Mouse (Mus musculus): ENCODE data around the gene Coasy. TPM values are rescaled to one million over a fixed set of nuclear protein-coding genes. Genes with fewer than 3 reads are reported as not detected.
A peak's percentile ranks its signal among the peaks of the same experiment; 100 is the strongest.
"Not testable (repeated sequence)": the region's sequence is repeated elsewhere in the genome, so short reads cannot be mapped to it uniquely, and the experiment has no call there.

Coasy gene
- polyA plus RNA-seq, 1 experiment from 2014 or later = 18.6 TPM

DNA sequence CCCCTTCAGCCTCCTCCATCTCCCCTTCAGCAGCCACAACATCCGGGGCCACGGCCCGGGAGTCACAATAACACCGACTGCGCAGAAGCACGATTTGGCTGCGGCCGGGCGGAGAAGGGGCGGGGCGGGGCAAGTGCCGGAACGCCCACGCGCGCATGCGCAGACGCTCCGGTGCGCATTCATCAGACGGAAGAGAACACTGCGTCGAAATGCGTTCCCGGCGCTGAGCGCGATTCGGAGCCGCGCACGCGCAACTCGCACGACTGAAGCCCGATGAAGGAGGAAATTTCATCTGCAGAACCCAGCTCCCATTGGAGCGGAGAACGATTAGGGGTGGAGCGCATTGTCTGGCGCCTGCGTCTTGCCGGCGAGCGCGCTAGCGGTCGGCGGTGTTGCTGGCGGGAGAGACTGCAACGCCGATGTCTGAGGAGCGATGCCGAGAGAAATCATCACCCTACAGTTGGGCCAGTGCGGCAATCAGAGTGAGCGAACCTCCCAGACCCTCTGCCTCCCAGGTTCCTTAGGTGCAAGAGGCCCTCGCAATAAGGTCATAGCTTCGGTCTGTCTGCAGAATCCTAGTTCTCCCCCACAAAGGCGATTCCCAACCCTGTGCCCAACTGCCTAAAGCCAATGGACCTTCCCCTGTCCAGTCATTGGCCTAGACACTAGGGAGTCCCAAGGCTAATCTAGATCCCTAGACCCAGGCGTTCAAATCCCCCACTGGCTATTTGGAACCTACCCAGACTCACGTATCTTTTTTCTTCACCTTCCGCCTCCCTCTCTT lies 37.6 kb downstream of the Coasy start, which contains the start of the genes Retreg3 and Tubg1:
Gene Retreg3, minus strand, starts transcription at position 133 of the 784 bp plus-strand sequence.
Gene Tubg1, plus strand, starts transcription at position 178 of the 784 bp plus-strand sequence.
- H3K79me2 ChIP-seq (ENCODE audit: inconsistent target) = peaks cover 53% of the 10 kb centered on the region
- WGBS (ENCODE audit: missing documents) = 1% methylated on average over 49 of the region's 61 CpGs
- H3K36me3 ChIP-seq (ENCODE audit: inconsistent target) = peaks cover 11% of the 10 kb centered on the region; the same call in 1 of the 2 replicates
- H3K4me3 ChIP-seq (ENCODE audit: inconsistent target) = peak within 1 kb of the TSS; percentile 96
- peak within 1 kb of the TSS; percentile 64 for H3K27ac ChIP-seq

DNA sequence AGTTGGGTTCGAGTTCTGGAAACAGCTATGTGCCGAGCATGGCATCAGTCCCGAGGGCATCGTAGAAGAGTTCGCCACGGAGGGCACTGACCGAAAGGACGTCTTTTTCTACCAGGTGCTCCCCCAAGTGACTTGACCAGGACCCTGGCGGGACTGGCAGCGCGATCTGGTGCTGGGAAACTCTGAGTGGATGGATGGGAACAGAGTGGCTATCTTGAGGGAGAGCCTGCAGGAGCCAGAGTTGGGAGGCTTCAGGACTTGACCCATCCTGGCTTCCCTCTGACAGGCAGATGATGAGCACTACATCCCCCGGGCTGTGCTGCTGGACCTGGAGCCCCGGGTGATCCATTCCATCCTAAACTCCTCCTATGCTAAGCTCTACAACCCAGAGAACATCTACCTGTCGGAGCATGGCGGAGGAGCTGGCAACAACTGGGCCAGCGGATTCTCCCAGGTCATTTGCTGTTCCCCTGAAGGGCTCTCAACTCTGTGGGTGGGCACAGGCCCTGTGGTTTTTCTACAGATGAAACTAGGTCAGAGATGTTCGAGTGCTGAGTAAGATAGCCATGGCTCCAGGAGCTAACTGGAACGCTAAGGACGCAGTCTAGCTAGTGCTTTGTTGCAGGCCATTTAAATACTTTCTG lies 38.3 kb downstream of the Coasy start:
- peak overlapping the region; percentile 62 for H3K27ac ChIP-seq
- H3K36me3 ChIP-seq (ENCODE audit: inconsistent target) = peaks cover 16% of the 10 kb centered on the region; the same call in 1 of the 2 replicates
- peak overlapping the region; percentile 80 for H3K4me3 ChIP-seq (ENCODE audit: inconsistent target)
- peaks cover 47% of the 10 kb centered on the region for H3K79me2 ChIP-seq (ENCODE audit: inconsistent target)
- 32% methylated on average over 19 of the region's 19 CpGs for WGBS (ENCODE audit: missing documents)

DNA sequence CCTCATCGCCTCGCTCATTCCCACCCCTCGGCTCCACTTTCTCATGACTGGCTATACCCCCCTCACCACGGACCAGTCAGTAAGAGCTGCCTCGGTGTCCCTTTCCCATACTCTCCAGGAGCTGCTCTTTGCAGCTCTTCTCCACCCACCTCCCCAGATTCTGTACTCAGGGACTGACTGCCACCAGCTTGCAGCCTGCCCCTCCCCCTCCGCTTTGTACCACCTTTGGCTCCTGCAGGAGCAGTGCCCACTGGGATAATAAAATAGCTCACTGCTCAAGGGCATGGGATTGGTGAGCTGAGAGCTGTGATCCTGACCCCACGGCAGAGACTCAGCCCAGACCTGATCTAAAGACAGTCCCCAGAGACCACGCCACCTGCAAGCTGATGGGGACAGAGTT lies 42.1 kb downstream of the Coasy start:
- Histone ChIP-seq H3K36me3 (ENCODE audit: inconsistent target) (peaks cover 26% of the 10 kb centered on the region; the same call in 1 of the 2 replicates), H3K79me2 (ENCODE audit: inconsistent target) (peaks cover 11% of the 10 kb centered on the region)
- not testable (repeated sequence) for H3K27ac ChIP-seq; H3K4me3 ChIP-seq (ENCODE audit: inconsistent target)
- 92% methylated on average over 5 of the region's 8 CpGs for WGBS (ENCODE audit: missing documents)

DNA sequence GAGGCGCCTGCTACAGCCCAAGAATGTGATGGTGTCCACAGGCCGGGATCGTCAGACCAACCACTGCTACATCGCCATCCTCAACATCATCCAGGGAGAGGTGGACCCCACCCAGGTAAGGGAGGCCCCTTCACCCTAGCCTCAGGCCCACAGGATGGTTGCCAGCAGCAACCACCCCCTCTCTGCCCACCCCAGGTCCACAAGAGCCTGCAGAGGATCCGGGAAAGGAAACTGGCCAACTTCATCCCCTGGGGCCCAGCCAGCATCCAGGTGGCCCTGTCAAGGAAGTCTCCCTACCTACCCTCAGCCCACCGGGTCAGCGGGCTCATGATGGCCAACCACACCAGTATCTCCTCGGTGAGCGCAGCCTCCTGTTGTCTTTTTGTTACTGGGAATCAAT lies 42.6 kb downstream of the Coasy start:
- Histone ChIP-seq H3K79me2 (ENCODE audit: inconsistent target) (peaks cover 10% of the 10 kb centered on the region), H3K36me3 (ENCODE audit: inconsistent target) (peaks cover 26% of the 10 kb centered on the region; the same call in 1 of the 2 replicates)
- H3K27ac ChIP-seq; H3K4me3 ChIP-seq (ENCODE audit: inconsistent target): not testable (repeated sequence)
- WGBS (ENCODE audit: missing documents) = 83% methylated on average over 2 of the region's 9 CpGs

DNA sequence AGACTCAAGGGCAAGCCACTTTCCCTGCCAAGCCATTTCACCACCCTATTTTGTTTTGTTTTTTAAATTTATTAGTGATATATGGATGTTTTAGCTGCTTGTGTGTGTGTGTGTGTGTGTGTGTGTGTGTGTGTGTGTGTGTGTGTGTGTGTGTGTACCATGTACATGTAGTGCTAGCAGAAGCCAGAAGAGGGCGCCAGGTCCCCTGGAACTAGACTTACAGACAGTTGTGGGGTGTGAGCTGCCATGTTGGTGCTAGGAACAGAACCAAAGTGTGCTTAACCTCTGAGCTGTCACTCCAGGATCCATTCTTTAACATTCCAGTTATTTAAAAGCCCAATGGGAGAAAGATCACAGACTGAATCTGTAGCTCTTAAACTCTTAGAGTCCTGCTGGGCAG lies 44.7 kb downstream of the Coasy start:
- H3K36me3 ChIP-seq (ENCODE audit: inconsistent target) = peaks cover 26% of the 10 kb centered on the region; the same call in 1 of the 2 replicates
- 100% methylated on average over 1 of the region's 1 CpGs for WGBS (ENCODE audit: missing documents)

DNA sequence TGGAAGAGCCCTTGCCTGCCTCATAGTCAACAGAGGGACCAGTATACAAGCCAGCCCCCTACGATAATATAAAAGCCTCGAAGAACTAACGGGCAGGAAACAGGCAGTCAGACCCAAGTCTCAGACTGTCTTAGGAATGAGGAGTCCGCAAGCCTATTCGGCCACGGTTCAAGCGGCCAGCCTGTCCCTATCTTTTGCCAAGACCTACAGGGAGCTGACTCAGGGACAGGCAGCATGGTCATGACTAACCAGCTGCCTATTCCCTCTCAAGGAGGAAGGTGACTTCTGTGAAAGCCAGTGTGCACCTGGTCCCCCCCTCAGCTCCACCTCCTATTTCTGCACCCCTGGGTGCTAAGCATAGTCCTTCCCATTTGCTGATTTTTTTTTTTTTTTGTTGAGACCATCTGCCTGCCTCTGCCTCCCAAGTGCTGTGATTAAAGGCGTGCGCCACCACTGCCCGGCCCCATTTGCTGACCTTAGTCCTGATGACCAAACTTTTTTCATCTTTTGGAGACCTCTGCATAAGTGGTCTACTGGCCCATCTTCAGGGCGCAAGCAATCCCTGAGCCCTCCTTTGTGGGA lies 46.7 kb downstream of the Coasy start:
- Histone ChIP-seq H3K27ac (no peak overlapping the region), H3K36me3 (ENCODE audit: inconsistent target) (peaks cover 14% of the 10 kb centered on the region; the same call in 1 of the 2 replicates), H3K79me2 (ENCODE audit: inconsistent target) (no peaks in the 10 kb centered on the region), H3K4me3 (ENCODE audit: inconsistent target) (no peak overlapping the region)
- WGBS (ENCODE audit: missing documents) = 87% methylated on average over 11 of the region's 11 CpGs

More for the DNA sequence above, 44.7 kb downstream of the Coasy start:
- no peaks in the 10 kb centered on the region for H3K79me2 ChIP-seq (ENCODE audit: inconsistent target)
- H3K27ac ChIP-seq = no peak overlapping the region
- no peak overlapping the region for H3K4me3 ChIP-seq (ENCODE audit: inconsistent target)

DNA sequence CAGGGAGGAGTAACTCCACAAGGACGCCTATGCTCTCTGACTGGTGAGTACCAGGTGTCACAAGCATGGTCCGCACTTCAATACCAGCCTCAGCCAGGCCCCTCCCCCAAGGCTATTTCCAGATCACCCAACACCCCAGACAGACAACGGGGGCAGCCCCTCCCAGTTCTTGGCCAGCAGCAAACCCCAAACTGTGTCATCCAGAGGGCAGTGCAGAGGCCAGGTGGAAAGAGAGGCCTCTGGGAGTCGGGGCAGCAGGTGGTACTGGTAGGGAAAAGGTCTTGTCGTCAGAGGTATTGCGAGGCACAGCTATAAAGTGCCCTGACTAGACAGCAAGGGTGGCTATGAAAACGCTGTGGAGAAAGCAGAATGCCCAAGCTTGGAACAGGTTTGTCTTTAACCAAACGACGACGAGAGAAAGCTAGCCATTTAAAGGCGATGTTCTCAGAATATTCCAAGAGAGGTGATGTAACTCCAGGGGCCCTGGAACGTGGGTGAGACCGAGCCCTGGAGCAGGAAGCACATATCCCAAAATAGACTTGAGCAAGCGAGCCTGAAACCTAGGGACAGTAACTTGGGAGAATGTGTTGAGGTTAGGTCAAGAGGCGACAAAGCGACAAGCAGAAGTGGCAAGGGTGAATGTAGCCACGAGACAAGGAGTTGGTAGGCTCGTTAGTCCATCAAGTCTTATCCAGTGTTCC lies 47.8 kb downstream of the Coasy start:
- no peak overlapping the region for H3K27ac ChIP-seq
- no peaks in the 10 kb centered on the region for H3K79me2 ChIP-seq (ENCODE audit: inconsistent target)
- H3K36me3 ChIP-seq (ENCODE audit: inconsistent target) = peaks cover 14% of the 10 kb centered on the region; the same call in 1 of the 2 replicates
- H3K4me3 ChIP-seq (ENCODE audit: inconsistent target) = no peak overlapping the region
- 65% methylated on average over 17 of the region's 18 CpGs for WGBS (ENCODE audit: missing documents)

DNA sequence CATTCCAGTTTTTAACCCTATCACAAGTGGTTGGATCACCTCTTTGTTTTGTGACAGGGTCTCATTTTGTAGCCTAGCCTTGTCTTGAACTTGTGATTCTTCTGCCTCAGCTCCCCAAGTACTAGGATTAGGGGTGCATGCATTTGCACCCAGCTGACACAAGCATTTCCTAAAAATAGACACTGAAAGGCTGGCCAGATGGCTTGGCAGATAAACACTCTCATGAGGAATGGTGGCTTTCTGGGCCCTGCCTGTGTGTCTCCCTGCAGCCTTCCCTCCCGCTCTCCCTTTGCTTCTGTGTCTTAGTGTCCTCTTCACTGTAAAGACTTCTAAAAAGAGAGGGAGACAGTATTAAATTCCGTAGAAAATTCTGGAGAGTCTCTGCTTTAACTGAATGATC lies 48.8 kb downstream of the Coasy start:
- H3K36me3 ChIP-seq (ENCODE audit: inconsistent target) = peaks cover 5% of the 10 kb centered on the region; the same call in 1 of the 2 replicates
- 93% methylated on average over 2 of the region's 2 CpGs for WGBS (ENCODE audit: missing documents)
- no peak overlapping the region for H3K27ac ChIP-seq

DNA sequence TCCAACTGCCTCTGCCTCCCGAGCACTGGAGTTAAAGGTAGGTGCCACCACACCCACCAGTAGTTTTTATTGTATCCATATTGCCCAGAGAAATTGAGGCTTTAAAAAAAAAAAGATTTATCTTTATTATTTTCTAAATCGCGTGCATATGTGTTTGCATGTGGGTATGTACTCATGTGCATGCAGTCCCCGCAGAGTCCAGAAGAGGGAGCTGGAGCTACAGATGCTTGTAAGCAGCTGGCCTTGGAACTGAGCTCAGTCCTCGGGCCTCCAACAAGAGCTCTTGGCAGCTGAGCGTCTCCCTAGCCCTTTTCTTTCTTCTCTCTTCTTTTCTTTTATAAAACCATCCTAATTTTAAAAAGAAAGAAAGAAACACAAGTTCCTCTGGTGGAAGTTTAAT lies 49.3 kb downstream of the Coasy start:
- Histone ChIP-seq H3K4me3 (ENCODE audit: inconsistent target) (no peak overlapping the region), H3K27ac (no peak overlapping the region), H3K79me2 (ENCODE audit: inconsistent target) (no peaks in the 10 kb centered on the region), H3K36me3 (ENCODE audit: inconsistent target) (no peaks in the 10 kb centered on the region)
- WGBS (ENCODE audit: missing documents) = 88% methylated on average over 6 of the region's 6 CpGs

More for the DNA sequence above, 48.8 kb downstream of the Coasy start:
- Histone ChIP-seq H3K4me3 (ENCODE audit: inconsistent target) (no peak overlapping the region), H3K79me2 (ENCODE audit: inconsistent target) (no peaks in the 10 kb centered on the region)

DNA sequence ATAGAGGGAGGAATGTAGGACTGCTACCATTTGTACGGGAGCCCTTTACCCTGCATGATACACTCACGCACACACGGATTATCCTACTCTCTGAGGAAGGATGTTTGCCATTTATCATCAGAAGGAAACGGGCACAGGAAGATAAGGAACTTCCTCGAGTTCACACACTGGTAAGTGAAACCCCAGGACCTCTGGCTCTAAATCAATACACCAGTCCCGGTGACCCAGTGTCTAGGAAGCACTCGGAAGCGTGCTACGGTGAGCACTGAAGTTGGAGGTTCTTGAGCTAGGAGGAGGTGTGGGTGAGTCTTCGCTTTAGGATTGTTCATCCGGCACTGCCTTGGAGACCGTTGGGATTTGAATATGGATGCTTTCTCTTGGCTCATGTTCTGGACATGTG lies 50.7 kb downstream of the Coasy start:
- Histone ChIP-seq H3K27ac (no peak overlapping the region), H3K79me2 (ENCODE audit: inconsistent target) (no peaks in the 10 kb centered on the region), H3K4me3 (ENCODE audit: inconsistent target) (no peak overlapping the region), H3K36me3 (ENCODE audit: inconsistent target) (no peaks in the 10 kb centered on the region)
- 33% methylated on average over 10 of the region's 12 CpGs for WGBS (ENCODE audit: missing documents)

DNA sequence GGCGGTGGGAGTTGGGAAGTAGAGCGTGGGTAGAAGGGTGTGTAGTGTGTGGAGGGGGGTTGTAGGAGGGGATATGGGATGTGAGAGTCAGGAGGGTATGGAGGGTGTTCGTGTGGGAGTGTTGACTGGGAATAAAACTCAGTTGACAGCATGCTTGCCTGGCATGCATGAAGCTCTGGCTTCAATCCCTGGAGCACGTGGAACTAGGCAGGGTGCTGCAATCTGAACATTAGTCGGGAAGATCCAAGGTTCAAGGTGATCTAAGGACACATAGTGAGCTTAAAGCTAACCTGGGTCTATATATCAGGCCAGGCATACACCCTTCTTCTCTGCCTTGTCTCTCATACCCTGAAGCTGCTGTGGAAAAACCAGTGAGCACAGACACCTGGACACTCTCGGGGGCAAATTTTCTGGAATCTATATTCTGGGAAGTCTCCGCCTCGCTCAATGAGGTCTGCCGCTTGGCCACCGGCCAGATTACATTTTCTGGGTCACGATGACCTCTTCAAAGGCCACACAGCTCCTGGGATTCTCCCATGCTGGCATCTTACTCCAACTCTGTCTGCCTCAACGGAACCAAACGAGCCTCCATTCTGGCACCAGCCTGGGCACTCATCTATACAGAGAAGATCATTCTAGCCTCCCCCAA lies 52.0 kb downstream of the Coasy start:
- WGBS (ENCODE audit: missing documents) = 93% methylated on average over 13 of the region's 13 CpGs
- Histone ChIP-seq H3K79me2 (ENCODE audit: inconsistent target) (no peaks in the 10 kb centered on the region), H3K4me3 (ENCODE audit: inconsistent target) (no peak overlapping the region), H3K36me3 (ENCODE audit: inconsistent target) (no peaks in the 10 kb centered on the region), H3K27ac (no peak overlapping the region)
